Mouse (Mus musculus): ENCODE results near the gene Hcn2. TPM values are rescaled to one million over a fixed set of nuclear protein-coding genes. Genes with fewer than 3 reads are reported as not detected.
"Not testable (repeated sequence)": the region's sequence is repeated elsewhere in the genome, so short reads cannot be mapped to it uniquely, and the experiment has no call there.

The Hcn2 gene
- polyA plus RNA-seq, 1 experiment from 2014 or later, result not detected

DNA sequence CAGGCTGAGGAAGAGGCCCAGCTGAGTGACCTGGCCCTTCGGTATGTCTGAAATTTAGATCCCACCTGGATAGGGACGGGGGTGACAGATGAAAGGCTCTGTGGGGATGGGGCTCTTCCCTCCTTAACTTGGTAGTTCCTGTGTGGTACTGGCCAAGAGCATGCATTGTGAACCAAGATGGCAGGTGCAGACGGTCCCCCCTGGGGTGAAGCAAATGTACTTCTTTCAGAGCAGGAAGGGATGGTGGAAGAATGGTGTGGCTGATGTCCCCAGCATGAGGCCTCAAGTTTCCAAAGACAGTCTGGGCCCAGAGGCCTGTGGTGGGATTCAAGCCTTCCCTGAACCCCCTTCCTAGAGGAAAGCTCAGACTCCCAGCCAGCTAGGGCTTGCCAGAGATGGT is 39.4 kb downstream of the Hcn2 start:
- H3K27ac ChIP-seq (ENCODE audit: low read length), result no peak overlapping the region
- H3K36me3 ChIP-seq (ENCODE audit: control insufficient read depth, insufficient read depth), result peaks cover 22% of the 10 kb centered on the region
- H3K4me3 ChIP-seq (ENCODE audit: low read depth, low read length), result no peak overlapping the region
- ATAC-seq (ENCODE audit: low read depth), result no peak
- WGBS (ENCODE audit: insufficient replicate concordance), result 74% methylated on average over 3 of the region's 3 CpGs
- no peaks in the 10 kb centered on the region for H3K27me3 ChIP-seq (ENCODE audit: control insufficient read depth, insufficient read depth, low read depth, low read length)
- no peak overlapping the region for H3K4me2 ChIP-seq (ENCODE audit: low read depth, low read length)
- no peaks in the 10 kb centered on the region for H3K9me3 ChIP-seq (replicated peaks; ENCODE audit: control insufficient read depth, low read length)
- H3K4me1 ChIP-seq (ENCODE audit: control insufficient read depth, low read depth, low read length), result peaks cover 7% of the 10 kb centered on the region
- no peak overlapping the region for H3K9ac ChIP-seq (ENCODE audit: low read depth, low read length)

- peaks cover 7% of the 10 kb centered on the region for H3K4me1 ChIP-seq (ENCODE audit: control insufficient read depth, low read depth, low read length)
- peaks cover 30% of the 10 kb centered on the region for H3K36me3 ChIP-seq (ENCODE audit: control insufficient read depth, insufficient read depth)
- H3K4me3 ChIP-seq (ENCODE audit: low read depth, low read length), result no peak overlapping the region
- H3K27ac ChIP-seq (ENCODE audit: low read length), result no peak overlapping the region
- no peaks in the 10 kb centered on the region for H3K27me3 ChIP-seq (ENCODE audit: control insufficient read depth, insufficient read depth, low read depth, low read length)
- H3K9ac ChIP-seq (ENCODE audit: low read depth, low read length), result no peak overlapping the region
- WGBS (ENCODE audit: insufficient replicate concordance), result 78% methylated on average over 24 of the region's 24 CpGs
- no peak overlapping the region for H3K4me2 ChIP-seq (ENCODE audit: low read depth, low read length)
- H3K9me3 ChIP-seq (replicated peaks; ENCODE audit: control insufficient read depth, low read length), result no peaks in the 10 kb centered on the region
- ATAC-seq (ENCODE audit: low read depth), result no peak
Observed at GRCm38 (mm10) chr10:79756660-79757059, 40.2 kb downstream of the Hcn2 start.

- Histone ChIP-seq H3K36me3 (ENCODE audit: control insufficient read depth, insufficient read depth) (peaks cover 34% of the 10 kb centered on the region), H3K4me1 (ENCODE audit: control insufficient read depth, low read depth, low read length) (peaks cover 12% of the 10 kb centered on the region)
- not testable (repeated sequence) for H3K9me3 ChIP-seq (replicated peaks; ENCODE audit: control insufficient read depth, low read length); H3K4me3 ChIP-seq (ENCODE audit: low read depth, low read length); H3K27me3 ChIP-seq (ENCODE audit: control insufficient read depth, insufficient read depth, low read depth, low read length); H3K27ac ChIP-seq (ENCODE audit: low read length); H3K4me2 ChIP-seq (ENCODE audit: low read depth, low read length); H3K9ac ChIP-seq (ENCODE audit: low read depth, low read length); ATAC-seq (ENCODE audit: low read depth)
- WGBS (ENCODE audit: insufficient replicate concordance), result 68% methylated on average over 1 of the region's 1 CpGs
Observed at GRCm38 (mm10) chr10:79759675-79760074, 43.2 kb downstream of the Hcn2 start.

- Histone ChIP-seq H3K4me2 (ENCODE audit: low read depth, low read length) (no peak overlapping the region), H3K9me3 (replicated peaks; ENCODE audit: control insufficient read depth, low read length) (no peaks in the 10 kb centered on the region), H3K36me3 (ENCODE audit: control insufficient read depth, insufficient read depth) (peaks cover 34% of the 10 kb centered on the region), H3K4me1 (ENCODE audit: control insufficient read depth, low read depth, low read length) (peaks cover 15% of the 10 kb centered on the region), H3K9ac (ENCODE audit: low read depth, low read length) (no peak overlapping the region), H3K27ac (ENCODE audit: low read length) (no peak overlapping the region), H3K4me3 (ENCODE audit: low read depth, low read length) (no peak overlapping the region), H3K27me3 (ENCODE audit: control insufficient read depth, insufficient read depth, low read depth, low read length) (no peaks in the 10 kb centered on the region)
- 82% methylated on average over 11 of the region's 11 CpGs for WGBS (ENCODE audit: insufficient replicate concordance)
- ATAC-seq (ENCODE audit: low read depth), result no peak
Observed at GRCm38 (mm10) chr10:79760603-79761143, 44.2 kb downstream of the Hcn2 start.

DNA sequence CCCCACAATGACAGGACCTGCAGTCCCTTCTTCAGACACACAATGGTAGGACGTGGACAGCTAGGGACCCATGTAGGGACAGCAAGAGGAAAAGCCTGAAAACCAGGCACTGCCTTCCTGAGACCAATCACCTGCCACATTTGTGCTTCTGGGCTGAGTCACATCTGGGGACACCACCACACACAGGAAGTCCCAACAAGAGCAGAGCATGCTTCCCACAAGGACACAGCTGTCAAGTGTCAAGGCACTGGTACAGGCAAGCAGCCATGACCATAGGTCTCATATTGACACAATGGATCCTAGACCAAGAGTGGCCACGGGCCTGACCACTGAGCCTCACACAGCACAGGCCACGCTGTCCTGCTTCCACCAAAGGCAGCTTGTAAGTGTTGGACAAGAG is 46.4 kb downstream of the Hcn2 start:
- no peaks in the 10 kb centered on the region for H3K9me3 ChIP-seq (replicated peaks; ENCODE audit: control insufficient read depth, low read length)
- no peak overlapping the region for H3K4me2 ChIP-seq (ENCODE audit: low read depth, low read length)
- no peak for ATAC-seq (ENCODE audit: low read depth)
- H3K27ac ChIP-seq (ENCODE audit: low read length), result no peak overlapping the region
- H3K27me3 ChIP-seq (ENCODE audit: control insufficient read depth, insufficient read depth, low read depth, low read length), result no peaks in the 10 kb centered on the region
- peaks cover 25% of the 10 kb centered on the region for H3K4me1 ChIP-seq (ENCODE audit: control insufficient read depth, low read depth, low read length)
- H3K9ac ChIP-seq (ENCODE audit: low read depth, low read length), result no peak overlapping the region
- 75% methylated on average over 3 of the region's 3 CpGs for WGBS (ENCODE audit: insufficient replicate concordance)
- H3K4me3 ChIP-seq (ENCODE audit: low read depth, low read length), result no peak overlapping the region
- peaks cover 31% of the 10 kb centered on the region for H3K36me3 ChIP-seq (ENCODE audit: control insufficient read depth, insufficient read depth)

DNA sequence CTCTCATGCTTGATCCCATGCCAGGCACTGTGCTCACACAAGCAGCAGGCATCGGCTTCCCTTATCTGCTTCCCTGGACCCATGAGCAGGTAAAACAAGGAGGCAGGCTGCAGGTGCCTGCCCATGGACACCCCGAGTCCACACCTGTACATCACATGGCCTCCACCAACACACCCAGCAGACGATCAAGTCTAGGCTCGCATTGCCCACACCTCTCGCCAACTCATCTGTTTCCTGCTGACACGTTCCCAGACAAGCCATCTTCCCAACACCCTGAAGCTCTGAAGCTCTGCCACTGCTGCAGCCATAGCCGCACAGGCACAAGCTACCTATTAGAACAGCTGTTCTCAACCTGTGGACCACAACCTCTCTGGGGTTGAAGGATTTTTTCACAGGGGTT is 47.8 kb downstream of the Hcn2 start:
- H3K4me1 ChIP-seq (ENCODE audit: control insufficient read depth, low read depth, low read length), result peaks cover 27% of the 10 kb centered on the region
- H3K27me3 ChIP-seq (ENCODE audit: control insufficient read depth, insufficient read depth, low read depth, low read length), result no peaks in the 10 kb centered on the region
- no peaks in the 10 kb centered on the region for H3K9me3 ChIP-seq (replicated peaks; ENCODE audit: control insufficient read depth, low read length)
- H3K9ac ChIP-seq (ENCODE audit: low read depth, low read length), result no peak overlapping the region
- H3K27ac ChIP-seq (ENCODE audit: low read length), result no peak overlapping the region
- peaks cover 18% of the 10 kb centered on the region for H3K36me3 ChIP-seq (ENCODE audit: control insufficient read depth, insufficient read depth)
- no peak overlapping the region for H3K4me2 ChIP-seq (ENCODE audit: low read depth, low read length)
- ATAC-seq (ENCODE audit: low read depth), result no peak
- 63% methylated on average over 7 of the region's 7 CpGs for WGBS (ENCODE audit: insufficient replicate concordance)
- no peak overlapping the region for H3K4me3 ChIP-seq (ENCODE audit: low read depth, low read length)

- no peak for ATAC-seq (ENCODE audit: low read depth)
- H3K9me3 ChIP-seq (replicated peaks; ENCODE audit: control insufficient read depth, low read length), result no peaks in the 10 kb centered on the region
- peaks cover 27% of the 10 kb centered on the region for H3K4me1 ChIP-seq (ENCODE audit: control insufficient read depth, low read depth, low read length)
- H3K4me3 ChIP-seq (ENCODE audit: low read depth, low read length), result peak overlapping the region; percentile 95
- no peaks in the 10 kb centered on the region for H3K27me3 ChIP-seq (ENCODE audit: control insufficient read depth, insufficient read depth, low read depth, low read length)
- peaks cover 16% of the 10 kb centered on the region for H3K36me3 ChIP-seq (ENCODE audit: control insufficient read depth, insufficient read depth)
- peak overlapping the region; percentile 93 for H3K9ac ChIP-seq (ENCODE audit: low read depth, low read length)
- 68% methylated on average over 2 of the region's 2 CpGs for WGBS (ENCODE audit: insufficient replicate concordance)
- H3K27ac ChIP-seq (ENCODE audit: low read length), result 0 out of 2 replicates have a peak overlapping the region, but pooled peaks have one; percentile 14
- peak overlapping the region; percentile 84 for H3K4me2 ChIP-seq (ENCODE audit: low read depth, low read length)
Observed at GRCm38 (mm10) chr10:79765228-79765745, 48.9 kb downstream of the Hcn2 start.

- peak overlapping the region; percentile 95 for H3K4me3 ChIP-seq (ENCODE audit: low read depth, low read length)
- peak overlapping the region; percentile 88; the same call in 1 of the 2 replicates for H3K27ac ChIP-seq (ENCODE audit: low read length)
- peak overlapping the region; percentile 93 for H3K9ac ChIP-seq (ENCODE audit: low read depth, low read length)
- peak overlapping the region; percentile 84 for H3K4me2 ChIP-seq (ENCODE audit: low read depth, low read length)
- H3K36me3 ChIP-seq (ENCODE audit: control insufficient read depth, insufficient read depth), result peaks cover 11% of the 10 kb centered on the region
- H3K27me3 ChIP-seq (ENCODE audit: control insufficient read depth, insufficient read depth, low read depth, low read length), result no peaks in the 10 kb centered on the region
- ATAC-seq (ENCODE audit: low read depth), result no peak
- H3K9me3 ChIP-seq (replicated peaks; ENCODE audit: control insufficient read depth, low read length), result no peaks in the 10 kb centered on the region
- peaks cover 27% of the 10 kb centered on the region for H3K4me1 ChIP-seq (ENCODE audit: control insufficient read depth, low read depth, low read length)
- WGBS (ENCODE audit: insufficient replicate concordance), result 6% methylated on average over 16 of the region's 16 CpGs
Observed at GRCm38 (mm10) chr10:79766001-79766507, 49.6 kb downstream of the Hcn2 start.

DNA sequence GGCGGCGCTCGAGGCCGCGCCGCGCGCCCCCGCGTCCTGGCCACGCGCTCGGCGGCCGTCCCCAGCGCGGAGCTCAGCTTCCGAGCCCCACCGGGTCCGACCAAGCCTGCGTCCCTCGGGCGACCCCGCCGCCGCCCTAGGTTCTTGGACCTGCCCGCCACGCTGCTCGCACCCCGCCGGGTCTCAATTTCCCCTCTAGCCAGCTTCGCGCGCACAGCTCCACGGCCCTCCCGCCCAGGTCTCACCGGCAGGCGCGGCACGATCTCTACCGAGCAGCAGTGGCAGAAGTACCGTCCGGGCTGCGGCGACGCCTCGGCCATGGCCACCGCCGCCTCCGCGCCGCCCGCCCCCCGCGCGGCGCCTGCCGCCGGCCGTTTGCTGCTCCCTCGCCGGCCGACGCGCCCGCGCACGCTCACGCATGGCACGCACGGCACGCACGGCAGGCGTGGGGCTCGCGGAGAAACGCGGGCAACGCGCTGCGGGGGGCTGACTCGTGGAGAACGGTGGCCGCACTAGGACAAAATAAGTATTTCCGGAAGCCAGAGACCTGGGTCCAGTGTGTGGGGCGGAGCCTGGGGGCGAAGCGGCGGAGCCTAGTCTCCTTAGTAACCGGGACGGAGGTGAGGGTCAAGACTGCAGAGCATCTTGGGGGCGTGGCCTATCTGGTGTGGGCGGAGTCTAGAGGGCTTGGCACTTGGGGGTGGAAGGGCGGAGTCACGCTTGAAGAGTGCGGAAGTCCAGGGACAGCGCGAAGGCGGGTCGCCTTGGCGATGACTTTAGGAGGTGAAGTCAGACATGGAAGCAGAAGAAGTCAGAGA is 50.3 kb downstream of the Hcn2 start, which contains the start of gene Rnf126:
Rnf126 (minus strand) TSS at position 445 of the 818 bp plus-strand sequence.
- H3K9ac ChIP-seq (ENCODE audit: low read depth, low read length), result peak within 1 kb of the TSS; percentile 93
- peaks cover 4% of the 10 kb centered on the region for H3K36me3 ChIP-seq (ENCODE audit: control insufficient read depth, insufficient read depth)
- H3K27me3 ChIP-seq (ENCODE audit: control insufficient read depth, insufficient read depth, low read depth, low read length), result no peaks in the 10 kb centered on the region
- H3K27ac ChIP-seq (ENCODE audit: low read length), result peak within 1 kb of the TSS; percentile 88
- peak within 1 kb of the TSS; percentile 84 for H3K4me2 ChIP-seq (ENCODE audit: low read depth, low read length)
- no peaks in the 10 kb centered on the region for H3K9me3 ChIP-seq (replicated peaks; ENCODE audit: control insufficient read depth, low read length)
- peak; percentile 91 for ATAC-seq (ENCODE audit: low read depth)
- peaks cover 27% of the 10 kb centered on the region for H3K4me1 ChIP-seq (ENCODE audit: control insufficient read depth, low read depth, low read length)
- H3K4me3 ChIP-seq (ENCODE audit: low read depth, low read length), result peak within 1 kb of the TSS; percentile 95
- whole genome bisulfite sequencing (ENCODE audit: insufficient replicate concordance), result under 1% methylated on average over 96 of the region's 101 CpGs
